Mouse (Mus musculus): ENCODE results near the gene Cd44.

- TF ChIP-seq POLR2A (IDR thresholded peaks at IDR 0.05; ENCODE audit: borderline replicate concordance, extremely low read depth, low read depth, low read length) (no peak), CTCF (IDR thresholded peaks at IDR 0.05; ENCODE audit: insufficient read depth, low read length) (no peak)
Observed at GRCm38 (mm10) chr2:102825961-102826633, 75.4 kb downstream of the Cd44 start.

Measured in lung, adult 2 months (tissue).